Comparison of ENCODE assay signal across 26 mouse cellular contexts in the genomic region with DNA sequence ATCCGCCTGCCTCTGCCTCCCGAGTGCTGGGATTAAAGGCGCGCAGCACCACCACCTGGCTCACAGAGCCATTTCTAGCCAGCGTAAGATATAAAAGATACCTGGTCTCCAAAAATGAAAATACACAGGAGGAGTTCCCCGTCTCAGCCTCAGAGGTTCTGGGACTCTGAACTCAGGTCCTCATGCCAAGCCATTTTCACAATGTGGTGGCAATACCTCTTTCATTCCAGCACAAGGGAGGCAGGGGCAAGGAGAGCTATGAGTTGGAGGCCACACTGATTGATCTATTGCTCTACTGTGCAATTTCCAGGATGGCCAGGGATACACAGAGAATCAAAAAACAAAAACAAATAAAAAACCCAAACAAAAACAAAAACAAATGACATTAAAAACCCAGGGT.
"Had no signal": no experiment of that assay in that cellular context is flagged by ENCODE, and none has a peak within 500 bp of the region (broad histone marks: within the 10 kb centered on the region; RNA-seq: fewer than 3 reads in every experiment).

No protein-coding gene starts in this region.

- H3K27me3 ChIP-seq: embryonic facial prominence, embryonic 12.5 days; embryonic facial prominence, embryonic 13.5 days; embryonic facial prominence, embryonic 15.5 days; forebrain, embryonic 12.5 days; forebrain, embryonic 13.5 days; forebrain, embryonic 15.5 days had no signal

- H3K36me3 ChIP-seq: embryonic facial prominence, embryonic 10.5 days; embryonic facial prominence, embryonic 12.5 days; embryonic facial prominence, embryonic 13.5 days; embryonic facial prominence, embryonic 15.5 days; forebrain, embryonic 10.5 days; forebrain, embryonic 12.5 days; forebrain, embryonic 15.5 days had no signal

- H3K9me3 ChIP-seq: embryonic facial prominence, embryonic 10.5 days; embryonic facial prominence, embryonic 12.5 days; embryonic facial prominence, embryonic 13.5 days; embryonic facial prominence, embryonic 15.5 days; forebrain, embryonic 10.5 days; forebrain, embryonic 12.5 days; forebrain, embryonic 13.5 days; forebrain, embryonic 15.5 days had no signal

- ATAC-seq: forebrain, embryonic 13.5 days; forebrain, embryonic 14.5 days; forebrain, embryonic 15.5 days; forebrain, embryonic 16.5 days; forebrain, postnatal 0 days had no signal

- H3K4me3 ChIP-seq: embryonic facial prominence, embryonic 10.5 days; embryonic facial prominence, embryonic 12.5 days; embryonic facial prominence, embryonic 13.5 days; embryonic facial prominence, embryonic 15.5 days; erythroblast, embryonic 14.5 days; forebrain, embryonic 10.5 days; forebrain, embryonic 12.5 days; forebrain, embryonic 13.5 days; forebrain, embryonic 15.5 days; gastrocnemius, adult 2 months; heart, adult 2 months had no signal

- H3K9ac ChIP-seq: embryonic facial prominence, embryonic 12.5 days; embryonic facial prominence, embryonic 13.5 days; embryonic facial prominence, embryonic 15.5 days; forebrain, embryonic 12.5 days; forebrain, embryonic 13.5 days; forebrain, embryonic 15.5 days; forebrain, postnatal 0 days had no signal

- DNase-seq: cerebellum, adult 9-10 months; cerebellum, adult 9-11 months; cerebellum, postnatal 10 days; cerebellum, postnatal 14 days; cerebellum, postnatal 25 days; cerebellum, postnatal 36 days; embryo, embryonic 11 days; forebrain, postnatal 0 days; gastrocnemius, adult 2 months; gastrocnemius, postnatal 10 days; gastrocnemius, postnatal 14 days; gastrocnemius, postnatal 25 days; gastrocnemius, postnatal 36 days; heart, adult 18-20 months; heart, adult 2 months had no signal

- H3K27ac ChIP-seq: embryonic facial prominence, embryonic 10.5 days; embryonic facial prominence, embryonic 12.5 days; embryonic facial prominence, embryonic 13.5 days; embryonic facial prominence, embryonic 15.5 days; forebrain, embryonic 10.5 days; forebrain, embryonic 12.5 days; forebrain, embryonic 13.5 days; forebrain, embryonic 15.5 days; gastrocnemius, adult 2 months; heart, adult 2 months had no signal

- H3K4me2 ChIP-seq: embryonic facial prominence, embryonic 12.5 days; embryonic facial prominence, embryonic 13.5 days; embryonic facial prominence, embryonic 15.5 days; forebrain, embryonic 12.5 days; forebrain, embryonic 13.5 days; forebrain, embryonic 15.5 days had no signal
